Mouse (Mus musculus) adrenal gland, postnatal 36 days (tissue): ENCODE measurements at regions not wholly inside any gene's neighbourhood (a gene's known extent, or its start where the extent isn't known, plus 50 kb on each side); places are given as distances from the start of the nearest gene placed in this dataset.

Source experiments
- DNase-seq, 2 experiments: peaks; one replicate each; pipeline ENCODE4 v3.0.0; 2021; ENCODE audit warnings: mixed read lengths in 1 of 2

DNA sequence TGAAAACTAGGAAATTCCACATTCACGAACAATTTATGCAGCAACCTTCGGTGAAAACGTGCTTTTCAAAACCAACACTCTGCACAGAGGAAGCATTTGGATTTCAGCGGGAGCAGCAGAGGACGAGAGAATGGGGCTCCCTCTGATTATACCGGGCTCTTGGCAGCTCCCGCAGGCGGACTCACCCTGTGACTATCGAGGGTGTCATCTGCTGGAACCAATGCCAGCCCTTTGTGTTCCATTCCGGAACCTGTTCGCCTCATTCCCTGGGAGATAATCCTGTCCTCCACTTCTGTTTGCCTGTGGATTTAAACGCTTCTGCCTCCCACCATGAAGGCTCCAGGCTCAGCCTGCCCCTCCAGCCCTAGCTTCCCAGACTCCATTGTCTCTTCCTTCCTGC, 77.1 kb downstream of the Utp18 start:
- no peak for DNase-seq

DNA sequence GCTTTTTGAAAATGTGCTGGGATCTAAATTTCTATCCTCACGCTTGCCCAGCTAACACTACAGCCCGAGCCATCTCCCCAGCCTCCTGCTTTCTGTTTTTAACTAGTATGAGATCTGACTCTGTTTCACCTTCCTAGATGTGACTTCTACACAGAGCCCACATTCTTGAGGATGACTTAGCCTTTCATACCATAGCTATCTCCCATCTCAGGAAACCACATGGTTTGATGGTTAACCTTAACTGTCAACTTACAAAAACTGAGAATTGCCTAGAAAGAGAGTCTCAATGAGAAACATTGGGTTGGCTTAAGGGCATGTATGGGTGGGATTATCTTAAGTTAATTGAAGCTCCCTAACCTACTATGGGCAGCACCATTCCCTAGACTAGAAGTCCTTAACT, 78.4 kb downstream of the Utp18 start:
- no peak for DNase-seq

DNA sequence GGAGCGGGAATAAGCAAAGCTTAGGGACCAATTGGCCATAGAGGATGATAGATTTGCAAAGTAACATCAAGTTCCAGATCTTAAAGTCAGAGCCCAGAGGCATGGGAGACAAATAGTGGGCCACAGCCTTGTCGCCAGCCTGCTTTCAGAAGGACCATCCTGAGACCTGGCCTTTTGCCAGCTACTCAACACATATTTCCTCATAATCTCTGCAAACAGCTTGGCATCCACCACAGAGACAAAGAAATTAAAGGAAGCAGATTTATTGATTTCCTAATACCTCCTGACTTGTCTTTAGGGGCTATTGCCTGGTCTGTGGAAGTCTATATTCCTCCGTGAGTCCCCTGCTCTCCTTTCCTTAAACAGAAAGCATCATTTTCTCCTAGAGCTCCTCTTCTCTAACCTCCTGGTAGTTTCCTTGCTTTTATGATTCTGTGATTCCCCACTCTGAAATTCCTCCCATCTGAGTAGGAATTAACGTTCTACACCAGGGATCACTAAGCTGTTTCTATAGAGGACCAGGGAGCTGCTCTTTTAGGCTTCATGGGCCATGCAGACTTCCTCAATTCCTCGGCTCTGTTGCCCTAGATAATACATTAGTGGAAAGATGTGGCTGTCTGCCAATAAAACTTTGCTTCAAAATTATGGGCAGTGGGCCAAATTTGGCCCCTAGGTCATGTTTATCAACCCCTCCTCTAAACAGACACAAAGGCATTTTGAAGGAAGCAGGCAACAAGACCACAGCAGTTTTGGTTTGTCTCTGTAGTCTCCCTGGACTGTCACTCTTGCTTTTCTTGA, 114.2 kb downstream of the Utp18 start:
- DNase-seq = no peak

DNA sequence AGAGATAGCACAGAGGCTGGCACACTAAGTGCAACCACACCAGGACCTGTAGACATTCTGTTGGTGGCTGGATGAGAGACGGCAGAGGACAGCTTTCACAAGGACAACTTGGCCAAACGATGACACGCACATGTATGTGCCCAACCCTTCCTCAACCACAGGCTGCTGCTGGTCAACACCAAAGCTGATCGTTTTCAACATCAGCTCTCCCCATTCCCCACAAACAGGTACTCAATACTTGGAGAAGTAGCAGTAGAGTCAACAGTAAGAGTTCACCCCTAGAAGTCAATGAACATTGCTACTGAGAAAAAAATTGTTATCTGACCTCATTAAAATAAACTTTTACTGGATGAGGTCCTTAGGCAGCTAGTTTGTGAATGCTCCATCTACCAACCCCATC, 119.6 kb downstream of the Utp18 start:
- no peak for DNase-seq

DNA sequence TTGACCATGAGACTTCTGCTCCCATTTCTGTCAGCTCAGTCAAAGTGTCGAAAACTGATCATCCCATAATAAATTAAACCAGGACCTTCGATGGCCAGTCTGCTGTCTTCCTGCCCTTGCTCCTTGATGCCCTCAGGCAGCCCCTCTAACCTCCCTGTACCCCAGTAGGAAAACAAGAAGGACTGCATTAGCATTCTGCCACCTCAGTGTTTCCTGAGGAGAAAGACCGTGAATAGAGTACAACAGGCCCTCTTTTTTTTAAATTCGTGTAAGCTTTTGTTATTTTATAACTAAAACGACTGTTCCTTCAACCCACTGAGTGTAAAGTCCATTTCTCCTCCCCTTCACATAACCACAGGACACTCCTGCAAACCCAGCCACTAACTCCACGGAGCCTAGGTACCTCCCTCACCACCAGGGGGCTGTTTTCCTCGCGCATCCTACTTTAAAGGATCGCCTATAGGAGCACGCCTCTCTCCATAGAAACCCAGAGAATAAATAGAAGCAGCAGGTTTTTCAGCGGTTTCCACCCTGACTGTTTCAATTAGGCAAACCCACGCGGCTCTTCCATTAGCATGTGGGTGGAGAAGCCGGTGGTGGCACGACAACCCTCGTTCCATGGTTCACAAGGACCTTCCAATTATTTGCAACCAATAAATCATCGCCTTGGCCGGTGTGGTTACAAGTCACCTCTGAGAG, 122.6 kb downstream of the Utp18 start:
- DNase-seq = peak; percentile 16 to 28

DNA sequence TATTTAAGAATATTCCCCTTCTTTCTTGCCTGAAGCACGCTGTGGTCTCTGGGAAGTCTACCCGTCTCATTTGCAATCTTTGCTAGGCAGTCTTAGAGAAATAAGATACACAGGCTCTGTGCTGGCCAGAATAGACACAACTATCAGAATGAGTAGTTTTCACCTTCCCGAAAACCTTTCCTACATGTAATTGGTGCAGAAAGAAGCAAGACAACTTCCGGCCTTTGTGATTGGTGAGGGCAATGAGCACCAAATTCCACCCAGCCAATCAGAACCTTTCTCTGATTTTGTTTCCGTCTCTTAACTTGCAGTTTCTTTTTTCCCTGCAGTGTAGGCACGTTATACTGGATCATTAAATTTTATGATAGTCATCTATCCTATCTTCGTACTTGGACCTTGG, 127.7 kb downstream of the Utp18 start:
- no peak for DNase-seq

DNA sequence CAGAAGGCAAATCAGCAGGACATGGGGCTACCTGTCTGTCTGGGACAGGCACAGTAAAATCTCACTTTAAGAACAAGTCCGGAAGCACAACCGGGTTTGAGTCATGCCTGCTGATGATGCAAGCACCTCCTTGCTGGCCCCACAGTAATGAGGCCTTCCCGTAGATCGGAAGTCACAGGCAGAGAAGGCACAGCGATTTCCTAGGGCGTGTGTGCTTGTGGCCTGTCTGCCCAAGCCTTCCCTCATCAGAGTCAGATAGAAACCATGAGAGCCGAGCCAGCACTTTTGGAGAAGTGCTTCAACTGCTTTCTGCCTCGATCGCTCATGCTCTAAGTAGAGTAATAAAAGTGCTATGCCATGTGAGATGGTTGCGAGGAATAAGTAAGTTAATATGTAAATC, 148.9 kb downstream of the Utp18 start:
- DNase-seq = no peak

DNA sequence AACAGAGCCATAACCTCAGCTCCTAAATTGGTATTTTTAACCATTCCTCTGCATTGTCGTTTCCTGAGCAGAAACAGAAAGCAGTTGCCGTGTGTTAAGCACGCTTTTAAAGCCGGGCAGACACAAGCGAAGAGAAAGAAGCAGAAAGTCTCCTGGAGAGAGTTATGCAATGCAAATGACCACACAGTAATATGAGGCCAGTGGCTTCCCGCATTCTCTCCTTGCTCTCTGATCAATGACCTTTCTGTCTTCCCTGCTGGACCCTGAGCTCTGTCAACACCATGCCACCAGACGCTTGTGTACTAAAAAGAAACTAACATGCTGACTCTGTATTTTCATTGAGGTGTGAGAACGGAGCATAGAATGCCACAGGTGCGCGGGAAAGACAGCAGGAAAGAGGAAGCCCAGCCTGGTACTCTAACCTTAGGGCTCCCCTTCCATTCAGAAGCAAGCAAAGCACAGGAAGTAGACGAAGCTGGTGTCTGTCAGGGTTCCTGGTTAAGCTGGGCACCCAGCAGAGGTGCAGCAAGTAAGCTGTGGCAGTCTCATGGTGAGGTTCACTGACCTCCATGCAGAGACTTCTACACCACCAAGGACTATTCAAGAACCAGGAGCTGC, 151.9 kb downstream of the Utp18 start:
- no peak for DNase-seq

DNA sequence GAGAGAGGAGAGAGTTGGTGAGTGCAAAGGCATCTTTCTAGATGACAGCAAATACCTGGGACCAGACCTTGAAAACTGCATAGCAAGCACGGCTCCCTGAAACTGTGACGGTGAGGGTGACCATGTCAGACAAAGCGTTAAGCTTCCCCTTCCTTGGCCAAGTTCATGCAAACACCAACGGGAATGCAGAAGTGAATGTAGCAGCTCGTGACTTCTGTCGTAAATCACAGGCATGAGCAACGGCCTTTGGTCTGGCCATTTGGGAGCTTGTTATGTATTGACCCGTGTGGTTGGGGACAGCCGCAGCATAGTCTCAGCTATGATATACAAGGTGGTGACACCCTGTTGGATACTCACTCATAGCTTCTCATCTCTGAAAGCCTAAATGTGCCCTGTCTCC, 156.4 kb downstream of the Utp18 start:
- no peak for DNase-seq

DNA sequence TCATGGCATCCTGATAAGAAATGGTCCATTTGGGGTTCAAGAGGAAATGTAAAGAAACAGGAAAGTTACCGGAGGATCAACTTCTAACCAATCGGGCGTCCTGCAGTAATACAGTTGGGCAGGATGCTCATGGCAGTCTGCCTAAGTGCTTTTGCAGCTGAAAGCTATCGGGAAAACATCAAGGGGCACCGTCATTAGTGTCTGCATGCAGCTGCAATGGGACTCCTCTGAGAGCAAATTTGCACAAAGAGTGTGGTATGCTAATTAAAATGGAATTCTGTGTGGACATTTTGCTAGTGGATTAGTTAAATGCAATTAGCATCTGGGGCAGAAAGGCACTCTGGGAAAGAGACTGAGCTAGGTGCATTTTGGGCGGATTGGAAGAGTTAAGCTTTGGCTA, 160.3 kb downstream of the Utp18 start:
- no peak for DNase-seq

DNA sequence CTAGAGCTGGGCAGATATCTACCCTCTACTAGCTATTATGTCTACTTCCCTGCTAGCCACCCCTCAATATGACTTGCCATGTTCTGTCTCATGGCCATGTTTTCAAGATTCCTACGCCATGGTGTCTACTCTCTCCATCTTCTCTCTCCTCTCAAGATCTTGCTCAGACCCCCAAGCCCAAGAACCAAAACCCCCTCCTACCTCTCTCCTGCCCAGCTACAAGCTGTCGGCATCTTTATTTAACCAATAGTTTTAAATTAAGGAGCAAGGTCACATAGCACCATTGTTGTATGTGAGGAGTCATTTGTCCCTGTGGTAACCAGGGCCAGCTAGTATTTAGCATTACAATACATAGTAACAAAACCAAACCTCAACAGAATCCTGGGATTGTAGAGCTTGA, 166.4 kb downstream of the Utp18 start:
- no peak for DNase-seq

DNA sequence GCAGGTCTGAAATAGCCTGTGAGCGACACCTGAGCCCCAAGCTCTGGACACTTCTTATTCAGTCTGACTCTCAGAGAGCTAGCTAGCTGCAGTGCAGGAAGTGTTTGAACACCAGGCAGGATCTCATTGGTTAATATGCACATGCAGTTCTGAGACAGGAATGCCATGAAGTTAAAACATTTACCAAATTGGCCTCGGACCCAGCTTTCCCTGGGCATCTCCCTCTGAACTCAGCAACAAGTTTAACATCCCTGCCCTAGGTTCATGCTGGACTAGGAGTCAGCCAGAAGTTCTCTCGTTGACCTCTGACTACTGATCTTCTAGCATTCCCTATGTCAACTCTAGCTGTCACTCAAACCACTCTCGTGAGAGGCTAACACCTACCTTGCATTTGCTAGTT, 175.9 kb downstream of the Utp18 start:
- no peak for DNase-seq

DNA sequence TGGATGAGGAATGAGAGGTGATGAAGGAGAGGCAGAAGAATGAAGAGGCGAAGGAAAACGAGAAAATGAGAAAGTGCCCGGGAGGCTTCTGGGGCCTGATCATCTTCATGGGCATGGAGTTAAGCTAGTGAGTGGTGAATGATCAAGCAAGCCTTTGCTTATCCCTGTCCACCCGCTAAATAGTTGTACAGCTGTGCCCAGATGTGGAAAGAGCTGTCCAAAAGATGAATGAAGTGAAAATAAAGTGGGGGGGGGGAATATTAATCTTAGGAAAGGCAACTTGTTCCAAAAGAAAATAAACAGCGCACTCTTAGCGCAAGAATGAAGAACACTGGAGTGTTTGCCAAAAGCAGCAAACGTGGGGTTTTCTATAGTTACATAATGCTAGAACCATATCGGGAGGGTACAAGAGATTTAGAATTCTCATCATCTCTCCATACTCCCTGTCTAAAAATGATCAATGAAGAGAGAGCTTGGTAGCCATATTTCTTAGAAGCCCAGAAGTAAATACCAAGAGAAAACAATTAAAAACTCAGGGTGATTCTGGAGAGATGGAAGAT, 188.5 kb downstream of the Utp18 start:
- no peak for DNase-seq

DNA sequence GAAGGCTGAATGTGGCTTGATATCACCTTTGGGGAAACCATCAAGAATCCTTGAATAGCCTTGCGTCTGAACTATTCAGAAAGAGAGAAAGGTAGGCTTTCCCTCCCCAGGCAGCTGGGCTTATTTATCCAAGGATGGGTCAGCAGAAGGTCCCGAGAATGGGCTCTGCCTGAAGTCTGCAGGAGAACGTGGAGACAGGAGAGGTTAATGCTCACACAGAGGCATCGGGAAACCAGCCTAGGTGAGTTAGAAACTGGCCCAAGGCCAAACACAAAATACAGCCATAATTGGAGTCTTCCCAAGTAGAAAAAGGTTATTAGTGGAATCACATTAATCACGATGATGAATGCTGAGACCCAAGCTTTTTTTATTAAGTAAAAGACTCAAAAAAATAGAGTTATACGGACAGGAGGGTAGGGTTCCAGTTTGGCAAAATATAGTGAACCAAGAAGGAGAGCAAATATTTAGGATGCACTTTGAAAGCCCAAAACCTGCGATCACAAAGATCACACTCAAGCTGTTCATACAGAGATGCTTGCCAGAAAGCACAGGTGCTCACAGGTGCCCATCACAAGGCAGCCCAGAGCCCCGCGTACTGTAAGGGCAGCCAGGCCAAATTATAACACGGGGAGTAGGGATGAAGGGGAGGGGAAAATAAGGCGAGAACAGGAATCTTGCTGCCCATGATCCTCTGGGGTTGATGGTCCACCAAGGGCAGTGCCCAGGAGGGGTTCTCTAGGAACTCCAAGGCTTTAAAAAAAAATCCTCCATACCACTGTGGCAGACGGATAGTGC, 189.3 kb downstream of the Utp18 start:
- DNase-seq = no peak

DNA sequence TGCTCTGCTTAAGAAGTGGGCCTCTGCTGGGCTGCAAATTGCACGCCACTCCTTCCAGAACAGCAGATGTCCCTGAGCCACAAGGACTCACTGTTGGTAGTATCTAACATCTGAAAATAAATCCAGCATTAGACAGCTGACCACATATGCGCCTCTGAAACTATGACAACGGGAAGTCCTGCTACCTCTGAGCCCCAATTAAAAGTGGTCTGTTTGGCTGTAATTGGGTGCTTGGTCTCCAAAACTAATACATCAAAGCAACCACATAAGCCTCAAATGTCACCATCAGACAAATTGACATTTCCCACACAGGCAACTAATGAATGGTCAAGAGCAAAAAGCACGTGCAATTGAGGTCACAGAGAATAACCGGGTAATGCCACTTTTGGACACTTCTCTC, 201.9 kb downstream of the Utp18 start:
- DNase-seq = peak; percentile 5 to 7

DNA sequence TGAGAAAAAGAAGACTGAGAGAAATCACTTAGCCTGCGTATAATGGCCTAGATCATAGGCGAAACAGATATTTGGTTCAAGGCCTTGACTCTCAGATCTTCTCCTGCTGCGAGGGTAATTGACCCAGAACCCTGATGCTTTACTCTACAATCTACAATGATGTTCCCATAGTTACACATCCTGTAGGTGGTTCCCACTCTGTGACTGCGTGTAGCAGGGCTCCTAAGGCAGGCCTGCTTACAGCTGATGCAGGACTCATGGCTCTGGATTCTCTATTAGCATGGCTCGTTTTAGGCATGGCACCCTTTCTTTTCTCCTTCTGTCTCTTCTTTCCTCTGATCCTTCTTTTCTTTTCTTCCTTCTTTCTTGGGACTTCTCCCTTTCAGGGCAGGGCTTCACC, 209.3 kb downstream of the Utp18 start:
- DNase-seq = no peak

DNA sequence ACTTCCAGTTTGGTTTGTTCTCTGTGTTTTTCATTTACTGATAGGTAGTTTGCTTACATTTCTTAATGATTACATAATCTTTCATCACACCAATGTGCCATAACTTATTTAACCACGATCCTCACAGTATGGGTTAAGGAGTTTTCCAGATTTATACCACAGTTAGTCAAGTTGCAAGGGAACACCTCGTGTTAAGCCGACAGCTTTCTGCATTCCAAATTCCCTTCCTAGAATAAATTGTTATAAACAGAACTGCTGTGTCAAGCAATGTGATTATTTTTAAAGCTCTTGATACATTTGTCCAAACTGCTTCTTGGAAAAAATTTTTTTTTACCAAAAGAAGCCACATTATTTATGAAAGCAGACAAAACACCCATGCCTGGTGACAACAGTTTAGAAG, 213.5 kb downstream of the Utp18 start:
- no peak for DNase-seq

DNA sequence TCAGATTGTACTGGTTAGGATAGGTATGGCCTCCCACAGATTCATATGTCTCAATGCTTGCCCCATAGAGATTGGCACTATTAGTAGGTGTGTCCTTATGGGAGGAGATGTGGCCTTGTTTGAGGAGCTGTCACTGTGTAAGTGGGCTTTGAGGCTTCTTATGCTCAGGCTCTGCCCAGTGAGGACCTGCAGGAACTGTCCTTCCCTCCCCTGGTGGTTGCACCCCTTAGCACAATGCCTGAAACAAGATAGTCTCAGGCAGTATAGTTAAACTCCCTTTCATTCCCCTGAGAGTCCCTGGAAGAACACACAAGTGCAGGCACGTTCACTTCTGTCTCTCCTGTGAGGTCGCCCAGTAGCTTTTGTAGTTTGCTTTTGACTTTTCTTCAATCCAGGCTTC, 223.9 kb downstream of the Utp18 start:
- DNase-seq = no peak

DNA sequence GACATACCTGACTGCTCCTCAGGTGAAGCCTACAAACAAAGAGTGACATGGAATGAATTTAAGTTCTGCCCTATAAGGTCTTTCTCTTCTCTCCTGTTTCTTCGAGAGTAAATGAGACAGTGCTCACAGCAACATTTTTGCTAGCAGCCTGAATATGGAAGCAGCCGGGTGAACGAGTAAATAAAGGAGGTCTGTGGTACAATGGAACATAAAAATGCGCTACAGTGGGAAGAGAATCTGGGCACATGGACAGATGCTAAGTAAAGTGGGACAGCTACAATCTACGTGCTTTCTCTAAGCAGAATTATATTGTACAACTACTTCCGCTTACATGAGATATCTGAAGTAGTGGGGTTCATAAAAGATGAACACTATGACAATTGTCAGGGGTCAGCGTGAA, 225.2 kb downstream of the Utp18 start:
- no peak for DNase-seq

DNA sequence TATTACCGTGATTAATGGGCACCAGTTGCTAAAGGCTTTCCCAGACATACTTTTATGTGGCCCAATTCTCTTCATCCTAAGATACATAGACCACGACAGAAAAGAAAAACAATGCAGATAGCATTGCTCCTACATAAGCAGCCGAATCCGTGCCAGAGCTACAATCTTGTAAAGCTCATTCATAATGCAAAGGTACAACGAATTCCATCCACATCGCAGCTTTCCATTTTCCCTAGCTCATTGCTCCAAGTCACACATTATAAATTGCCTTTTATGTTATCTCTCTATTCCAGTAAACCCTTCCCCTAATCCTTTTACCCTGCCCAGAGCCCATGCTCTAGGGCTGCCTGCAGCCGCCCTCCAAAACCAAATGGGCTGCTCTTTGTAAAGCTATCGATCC, 226.8 kb downstream of the Utp18 start:
- DNase-seq = no peak

DNA sequence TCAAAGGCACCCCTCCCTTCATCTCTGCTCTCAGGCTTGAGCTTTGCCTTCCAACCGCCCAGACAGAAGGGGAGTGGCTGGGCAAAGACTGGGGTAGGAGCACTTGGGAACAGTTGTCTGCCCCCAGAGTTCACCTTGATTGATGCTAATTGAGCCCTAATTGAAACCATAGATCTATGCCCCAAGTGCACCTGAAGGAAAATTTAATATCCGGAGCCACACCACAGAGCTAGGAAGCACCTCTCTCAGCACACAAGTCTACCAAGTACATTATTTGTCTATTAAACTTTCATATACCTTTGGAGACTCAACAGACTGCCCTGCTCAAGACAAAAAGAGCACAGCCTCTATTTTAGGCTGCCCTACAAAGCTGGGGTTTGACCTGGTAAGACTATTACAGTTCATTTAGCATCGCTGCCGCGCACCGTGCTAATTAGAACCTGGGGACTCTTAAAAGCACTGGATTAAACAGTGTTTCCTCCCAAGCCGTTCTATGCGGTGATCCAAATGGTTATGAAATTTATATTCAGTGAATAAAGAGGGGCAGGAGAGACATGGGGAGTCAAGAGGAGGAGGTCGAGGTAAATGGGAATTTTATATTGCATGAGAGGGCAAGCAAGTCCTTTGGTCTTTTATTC, 229.8 kb downstream of the Utp18 start:
- DNase-seq = no peak

DNA sequence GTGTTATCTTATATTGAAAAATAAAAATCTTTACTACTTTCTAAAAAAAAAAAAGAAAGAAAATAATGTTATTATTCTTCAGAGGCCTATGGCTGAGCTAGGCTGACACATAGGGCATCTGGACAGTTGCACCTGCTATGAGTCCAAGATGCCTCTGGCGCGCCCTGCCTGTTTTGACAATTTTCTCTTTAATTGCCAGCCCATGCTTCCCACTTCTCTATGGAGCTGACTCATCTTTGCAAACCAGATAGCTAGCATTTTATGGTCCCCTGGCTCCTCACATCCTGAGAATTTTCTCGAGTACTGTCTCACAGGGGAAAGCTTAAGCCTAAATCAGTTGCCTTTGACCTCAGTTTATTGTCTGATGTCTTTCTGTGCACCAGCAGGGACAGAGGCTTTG, 232.2 kb downstream of the Utp18 start:
- DNase-seq = no peak
